Mouse (Mus musculus): ENCODE measurements around the gene Trim67. TPM values are rescaled to one million over a fixed set of nuclear protein-coding genes. Genes with fewer than 3 reads are reported as not detected.

The Trim67 gene
- polyA plus RNA-seq, 1 experiment: 0.30 TPM

DNA sequence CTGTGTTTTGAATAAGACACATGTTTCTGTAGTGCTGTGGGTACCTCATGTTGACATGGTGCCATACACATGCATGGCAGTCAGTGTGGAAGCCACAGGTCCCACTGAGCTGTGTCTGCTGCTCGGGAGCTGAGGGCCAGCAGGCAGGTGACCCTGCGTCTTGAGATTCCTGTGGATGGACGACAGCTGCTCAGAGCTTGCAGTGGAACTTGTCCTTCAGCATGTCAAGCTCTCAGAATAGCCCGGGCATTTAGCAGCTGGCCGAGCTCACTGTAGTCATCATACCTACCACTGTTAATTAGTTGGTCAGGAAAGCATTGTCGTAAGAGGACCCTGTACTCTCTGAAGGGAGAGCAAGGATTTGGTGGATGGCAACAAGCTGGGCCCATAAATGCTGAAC lies 76.8 kb downstream of the Trim67 start:
- Histone ChIP-seq H3K4me3 (ENCODE audit: insufficient read depth, low read depth, low read length) (no peak overlapping the region), H3K36me3 (ENCODE audit: control insufficient read depth, insufficient read depth, low read length) (no peaks in the 10 kb centered on the region), H3K4me1 (ENCODE audit: control insufficient read depth, insufficient read depth, low read length) (no peaks in the 10 kb centered on the region), H3K27ac (ENCODE audit: insufficient read depth, low read depth, low read length) (no peak overlapping the region), H3K27me3 (replicated peaks; ENCODE audit: control insufficient read depth, insufficient read depth, low read length) (no peaks in the 10 kb centered on the region)
- no peak for DNase-seq
- TF ChIP-seq POLR2A (IDR thresholded peaks at IDR 0.05; ENCODE audit: low read depth, low read length) (no peak), CTCF (conservative IDR thresholded peaks at IDR 0.05; ENCODE audit: insufficient read depth, insufficient read length, low read depth, low read length) (no peak)
- WGBS: 56% methylated on average over 6 of the region's 6 CpGs

GRCm38 (mm10) chr8:124871474-124871873 lies 78.6 kb downstream of the Trim67 start:
- no peak overlapping the region for H3K4me3 ChIP-seq (ENCODE audit: insufficient read depth, low read depth, low read length)
- no peak overlapping the region for H3K27ac ChIP-seq (ENCODE audit: insufficient read depth, low read depth, low read length)
- no peaks in the 10 kb centered on the region for H3K4me1 ChIP-seq (ENCODE audit: control insufficient read depth, insufficient read depth, low read length)
- DNase-seq: no peak
- no peaks in the 10 kb centered on the region for H3K36me3 ChIP-seq (ENCODE audit: control insufficient read depth, insufficient read depth, low read length)
- H3K27me3 ChIP-seq (replicated peaks; ENCODE audit: control insufficient read depth, insufficient read depth, low read length): no peaks in the 10 kb centered on the region
- WGBS: 85% methylated on average over 7 of the region's 7 CpGs
- TF ChIP-seq POLR2A (IDR thresholded peaks at IDR 0.05; ENCODE audit: low read depth, low read length) (no peak), CTCF (conservative IDR thresholded peaks at IDR 0.05; ENCODE audit: insufficient read depth, insufficient read length, low read depth, low read length) (no peak)

DNA sequence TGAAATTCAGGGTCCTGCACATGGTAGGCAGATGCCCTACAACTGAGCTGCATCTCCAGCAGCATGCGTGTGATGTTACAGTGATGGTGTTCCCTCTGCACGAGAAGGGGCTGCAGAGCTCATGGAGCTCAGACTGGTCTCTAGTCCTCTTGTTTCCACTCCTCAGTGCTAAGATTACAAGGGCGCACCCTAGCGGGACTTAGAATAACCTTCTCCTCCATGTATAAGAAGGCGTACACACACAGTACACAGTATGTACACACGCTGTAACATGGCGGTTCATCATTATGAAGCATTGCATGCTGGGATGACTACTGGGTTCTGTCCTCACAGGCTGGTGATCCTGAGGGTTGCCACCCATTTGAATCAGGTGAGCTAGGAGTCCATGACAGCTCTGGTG lies 79.2 kb downstream of the Trim67 start:
- Histone ChIP-seq H3K4me1 (ENCODE audit: control insufficient read depth, insufficient read depth, low read length) (no peaks in the 10 kb centered on the region), H3K4me3 (ENCODE audit: insufficient read depth, low read depth, low read length) (no peak overlapping the region), H3K27ac (ENCODE audit: insufficient read depth, low read depth, low read length) (no peak overlapping the region), H3K27me3 (replicated peaks; ENCODE audit: control insufficient read depth, insufficient read depth, low read length) (no peaks in the 10 kb centered on the region), H3K36me3 (ENCODE audit: control insufficient read depth, insufficient read depth, low read length) (no peaks in the 10 kb centered on the region)
- TF ChIP-seq CTCF (conservative IDR thresholded peaks at IDR 0.05; ENCODE audit: insufficient read depth, insufficient read length, low read depth, low read length) (no peak), POLR2A (IDR thresholded peaks at IDR 0.05; ENCODE audit: low read depth, low read length) (no peak)
- WGBS: 96% methylated on average over 7 of the region's 7 CpGs
- no peak for DNase-seq

GRCm38 (mm10) chr8:124872690-124873089 lies 79.8 kb downstream of the Trim67 start:
- H3K36me3 ChIP-seq (ENCODE audit: control insufficient read depth, insufficient read depth, low read length): no peaks in the 10 kb centered on the region; the same call in 1 of the 2 replicates
- DNase-seq: no peak
- 86% methylated on average over 5 of the region's 5 CpGs for WGBS
- H3K4me1 ChIP-seq (ENCODE audit: control insufficient read depth, insufficient read depth, low read length): no peaks in the 10 kb centered on the region
- TF ChIP-seq CTCF (conservative IDR thresholded peaks at IDR 0.05; ENCODE audit: insufficient read depth, insufficient read length, low read depth, low read length): no peak
- no peak for TF ChIP-seq POLR2A (IDR thresholded peaks at IDR 0.05; ENCODE audit: low read depth, low read length)
- H3K4me3 ChIP-seq (ENCODE audit: insufficient read depth, low read depth, low read length): no peak overlapping the region
- no peak overlapping the region for H3K27ac ChIP-seq (ENCODE audit: insufficient read depth, low read depth, low read length)
- H3K27me3 ChIP-seq (replicated peaks; ENCODE audit: control insufficient read depth, insufficient read depth, low read length): no peaks in the 10 kb centered on the region

- TF ChIP-seq CTCF (conservative IDR thresholded peaks at IDR 0.05; ENCODE audit: insufficient read depth, insufficient read length, low read depth, low read length) (no peak), POLR2A (IDR thresholded peaks at IDR 0.05; ENCODE audit: low read depth, low read length) (no peak)
- no peak for DNase-seq
- Histone ChIP-seq H3K36me3 (ENCODE audit: control insufficient read depth, insufficient read depth, low read length) (peaks cover 4% of the 10 kb centered on the region), H3K4me3 (ENCODE audit: insufficient read depth, low read depth, low read length) (no peak overlapping the region), H3K27ac (ENCODE audit: insufficient read depth, low read depth, low read length) (no peak overlapping the region), H3K4me1 (ENCODE audit: control insufficient read depth, insufficient read depth, low read length) (no peaks in the 10 kb centered on the region), H3K27me3 (replicated peaks; ENCODE audit: control insufficient read depth, insufficient read depth, low read length) (no peaks in the 10 kb centered on the region)
- 79% methylated on average over 5 of the region's 5 CpGs for WGBS
These were observed 85.2 kb downstream of the Trim67 start for GRCm38 (mm10) chr8:124878141-124878540.

GRCm38 (mm10) chr8:124878946-124879526 lies 86.1 kb downstream of the Trim67 start:
- H3K4me1 ChIP-seq (ENCODE audit: control insufficient read depth, insufficient read depth, low read length): no peaks in the 10 kb centered on the region
- WGBS: 81% methylated on average over 10 of the region's 10 CpGs
- DNase-seq: no peak
- H3K27me3 ChIP-seq (replicated peaks; ENCODE audit: control insufficient read depth, insufficient read depth, low read length): no peaks in the 10 kb centered on the region
- no peak overlapping the region for H3K4me3 ChIP-seq (ENCODE audit: insufficient read depth, low read depth, low read length)
- no peak overlapping the region for H3K27ac ChIP-seq (ENCODE audit: insufficient read depth, low read depth, low read length)
- peaks cover 7% of the 10 kb centered on the region for H3K36me3 ChIP-seq (ENCODE audit: control insufficient read depth, insufficient read depth, low read length)
- TF ChIP-seq POLR2A (IDR thresholded peaks at IDR 0.05; ENCODE audit: low read depth, low read length): no peak

Other genes starting within 250 kb of the Trim67 start
- gene Agt, start 223.4 kb upstream of the Trim67 start, polyA plus RNA-seq (2012; rRNA removed): 91.6 and 136 TPM in 2 replicates
- gene Capn9, start 217.0 kb upstream of the Trim67 start, polyA plus RNA-seq (2012; rRNA removed): not detected in 2 replicates
- gene 2310022B05Rik, start 129.7 kb upstream of the Trim67 start, polyA plus RNA-seq (2012; rRNA removed): 44.4 and 47.9 TPM in 2 replicates
- 9.4 and 11.8 TPM in 2 replicates for gene Ttc13, start 71.1 kb upstream of the Trim67 start, polyA plus RNA-seq (2012; rRNA removed)
- 8.8 and 13.9 TPM in 2 replicates for gene Arv1, start 71.0 kb upstream of the Trim67 start, polyA plus RNA-seq (2012; rRNA removed)
- gene Fam89a, start 41.3 kb upstream of the Trim67 start, polyA plus RNA-seq (2012; rRNA removed): 1.9 TPM in 2 replicates
- gene Gnpat, start 69.9 kb downstream of the Trim67 start, polyA plus RNA-seq (2012; rRNA removed): 69.7 and 72.9 TPM in 2 replicates
- gene 2810004N23Rik, start 70.0 kb downstream of the Trim67 start, polyA plus RNA-seq (2012; rRNA removed): 13.6 and 13.8 TPM in 2 replicates
- 8.2 and 8.4 TPM in 2 replicates for gene Exoc8, start 104.6 kb downstream of the Trim67 start, polyA plus RNA-seq (2012; rRNA removed)
- gene Sprtn, start 104.8 kb downstream of the Trim67 start, polyA plus RNA-seq (2012; rRNA removed): 8.3 and 9.5 TPM in 2 replicates
- 35.8 and 38.8 TPM in 2 replicates for gene Egln1, start 156.2 kb downstream of the Trim67 start, polyA plus RNA-seq (2012; rRNA removed)
- 29.6 and 37.8 TPM in 2 replicates for gene Tsnax, start 219.9 kb downstream of the Trim67 start, polyA plus RNA-seq (2012; rRNA removed)

All from kidney, adult 2 months (tissue).